Mouse (Mus musculus): ENCODE results near the gene Nppb. TPM values are rescaled to one million over a fixed set of nuclear protein-coding genes. Genes with fewer than 3 reads are reported as not detected.

Nppb gene
- total RNA-seq, 2 experiments from 2014 or later = not detected

DNA sequence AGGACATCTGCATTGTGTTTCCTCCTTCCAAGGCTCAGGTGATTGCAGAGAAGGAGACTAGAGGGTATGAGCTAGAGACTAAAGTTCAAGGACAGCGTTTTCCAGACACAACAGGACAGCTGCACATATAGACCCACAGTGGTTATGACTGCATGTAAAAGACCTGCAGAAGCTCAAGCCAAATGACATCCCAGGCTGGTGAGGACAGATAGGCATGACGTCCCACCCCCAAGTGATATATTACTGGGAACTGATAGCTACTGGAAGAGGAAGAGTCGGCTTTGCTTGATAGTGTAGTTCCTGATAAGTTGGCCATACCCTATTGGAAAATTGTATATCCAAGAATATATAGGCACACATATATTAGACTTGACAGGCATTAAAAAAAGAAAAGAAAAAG lies 9.4 kb upstream of the Nppb start:
- ATAC-seq (ENCODE audit: poor library complexity, severe bottlenecking) = no peak

GRCm38 (mm10) chr4:147977726-147978125 lies 7.9 kb upstream of the Nppb start:
- no peak for ATAC-seq (ENCODE audit: poor library complexity, severe bottlenecking)

DNA sequence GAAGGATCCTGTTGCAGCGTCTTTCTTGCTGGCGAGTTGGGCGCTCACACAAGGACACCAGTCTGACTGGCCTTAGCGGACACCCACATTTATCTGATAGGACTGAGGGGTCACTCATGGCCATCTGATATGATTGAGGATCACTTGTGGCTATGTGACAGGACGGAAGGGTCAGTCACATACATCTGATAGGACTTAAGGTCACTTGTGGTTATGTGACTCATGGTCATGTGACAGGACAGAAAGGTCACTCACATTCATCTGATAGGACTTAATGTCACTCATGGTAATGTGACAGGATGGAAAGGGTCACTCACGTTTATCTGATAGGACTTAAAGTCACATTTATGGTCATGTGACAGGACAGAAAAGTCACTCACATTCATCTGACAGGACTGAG lies 7.2 kb upstream of the Nppb start:
- no peak for ATAC-seq (ENCODE audit: poor library complexity, severe bottlenecking)

DNA sequence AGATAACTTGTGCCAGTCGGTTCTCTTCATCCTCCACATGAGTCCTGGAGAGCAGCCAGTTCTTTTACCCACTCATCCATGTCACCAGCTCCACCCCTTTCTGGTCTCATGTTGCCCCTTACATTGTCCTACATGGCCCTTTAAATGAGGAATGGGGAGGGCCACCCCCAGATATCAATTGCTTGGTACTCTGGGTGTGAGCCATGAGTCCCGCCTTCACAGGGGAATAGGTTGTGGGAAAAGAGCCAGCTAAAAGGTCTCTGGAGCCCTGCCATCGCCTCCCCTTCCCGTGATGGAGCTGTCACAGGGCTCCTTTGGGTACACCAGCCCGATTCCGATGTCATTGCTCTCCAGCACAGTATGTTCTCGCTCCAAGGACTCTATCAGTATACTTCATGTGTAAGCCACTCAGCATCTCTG lies 6.1 kb upstream of the Nppb start:
- no peak for ATAC-seq (ENCODE audit: poor library complexity, severe bottlenecking)

DNA sequence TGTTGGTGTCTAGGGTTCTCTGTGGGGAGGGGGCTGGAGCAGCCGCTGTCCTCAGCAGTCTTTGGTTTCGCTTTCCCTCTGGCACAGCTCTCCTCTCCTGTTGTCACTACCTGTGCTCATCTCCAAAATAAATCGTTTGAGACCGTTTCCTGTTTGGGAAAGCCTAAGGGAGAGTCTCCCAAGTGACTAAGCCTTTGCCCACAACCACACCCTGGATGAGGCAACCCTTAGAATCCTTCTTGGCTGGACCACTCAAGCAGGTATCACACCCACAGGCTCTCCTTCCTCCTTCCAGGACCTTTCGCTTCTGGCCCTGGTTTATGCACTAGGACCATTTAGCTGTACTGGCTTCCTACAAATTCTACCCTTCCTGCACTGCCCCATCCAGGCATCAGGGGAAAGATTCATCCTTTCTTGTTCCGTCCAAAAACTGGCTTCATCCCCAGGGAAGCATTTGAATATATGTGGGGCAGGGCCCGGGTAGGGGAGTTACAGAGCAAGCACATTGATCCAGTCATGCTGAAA lies 8.0 kb downstream of the Nppb start:
- ATAC-seq (ENCODE audit: poor library complexity, severe bottlenecking) = no peak

GRCm38 (mm10) chr4:147995311-147995710 lies 9.7 kb downstream of the Nppb start:
- ATAC-seq (ENCODE audit: poor library complexity, severe bottlenecking) = no peak

DNA sequence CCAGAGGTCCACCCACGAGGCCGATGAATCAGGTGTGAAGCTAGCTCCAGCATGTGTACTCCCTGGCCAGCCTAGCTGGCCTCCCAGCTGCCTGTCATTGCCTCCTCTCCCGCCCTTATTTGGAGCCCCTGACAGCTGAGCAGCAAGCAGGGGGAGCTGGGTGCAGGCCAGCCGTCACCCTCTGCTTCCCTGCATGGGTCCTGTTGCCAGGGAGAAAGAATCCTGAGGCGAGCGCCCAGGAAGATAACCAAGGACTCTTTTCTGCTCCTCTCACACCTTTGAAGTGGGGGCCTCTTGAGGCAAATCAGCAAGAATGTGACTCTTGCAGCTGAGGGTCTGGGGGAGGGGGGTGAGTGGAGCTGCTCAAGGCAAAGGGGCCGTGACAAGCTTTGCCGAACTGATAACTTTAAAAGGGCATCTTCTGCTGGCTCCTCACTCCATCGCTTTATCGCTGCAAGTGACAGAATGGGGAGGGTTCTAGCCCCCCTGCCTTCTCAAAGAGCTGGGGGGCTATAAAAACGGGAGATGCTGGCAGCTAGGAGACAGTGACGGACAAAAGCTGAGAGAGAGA lies 14.7 kb downstream of the Nppb start, which contains the start of gene Nppa:
Nppa (plus strand) TSS at position 521 of the 571 bp plus-strand sequence.
- no peak for ATAC-seq (ENCODE audit: poor library complexity, severe bottlenecking)

DNA sequence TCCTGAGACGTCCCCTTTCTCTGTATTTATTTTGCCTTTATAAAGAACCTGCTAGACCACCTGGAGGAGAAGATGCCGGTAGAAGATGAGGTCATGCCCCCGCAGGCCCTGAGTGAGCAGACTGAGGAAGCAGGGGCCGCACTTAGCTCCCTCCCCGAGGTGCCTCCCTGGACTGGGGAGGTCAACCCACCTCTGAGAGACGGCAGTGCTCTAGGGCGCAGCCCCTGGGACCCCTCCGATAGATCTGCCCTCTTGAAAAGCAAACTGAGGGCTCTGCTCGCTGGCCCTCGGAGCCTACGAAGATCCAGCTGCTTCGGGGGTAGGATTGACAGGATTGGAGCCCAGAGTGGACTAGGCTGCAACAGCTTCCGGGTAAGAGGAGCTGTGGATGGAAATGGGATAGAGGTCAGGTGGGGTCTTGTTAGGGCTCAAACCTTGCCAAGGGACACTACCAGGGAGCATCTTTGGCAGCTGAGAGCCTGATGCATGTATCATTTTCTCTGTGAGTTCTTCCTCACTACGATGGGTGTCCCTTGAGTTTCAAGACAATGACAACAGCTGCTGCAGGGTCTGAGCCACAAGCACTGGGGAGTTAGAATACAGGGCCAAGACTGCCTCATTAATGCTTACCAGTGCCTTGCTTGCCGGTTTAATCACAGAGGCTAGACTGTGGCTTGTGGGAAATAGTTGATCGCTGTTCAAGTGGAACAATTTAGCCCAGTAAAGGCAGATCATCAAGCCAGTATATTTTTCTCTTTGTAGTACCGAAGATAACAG lies 15.6 kb downstream of the Nppb start:
- no peak for ATAC-seq (ENCODE audit: poor library complexity, severe bottlenecking)

DNA sequence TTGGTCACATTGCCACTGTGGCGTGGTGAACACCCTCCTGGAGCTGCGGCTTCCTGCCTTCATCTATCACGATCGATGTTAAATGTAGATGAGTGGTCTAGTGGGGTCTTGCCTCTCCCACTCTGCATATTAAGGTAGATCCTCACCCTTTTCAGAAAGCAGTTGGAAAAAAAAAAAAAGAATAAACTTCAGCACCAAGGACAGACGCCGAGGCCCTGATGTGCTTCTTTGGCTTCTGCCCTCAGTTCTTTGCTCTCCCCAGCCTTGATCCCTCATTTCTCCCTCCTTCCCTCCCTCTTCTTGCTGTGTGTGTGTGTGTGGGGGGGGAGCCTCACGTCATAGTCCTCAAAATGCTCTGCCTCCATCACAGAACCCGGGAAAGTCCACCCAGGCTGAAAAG lies 16.3 kb downstream of the Nppb start:
- ATAC-seq (ENCODE audit: poor library complexity, severe bottlenecking) = no peak

- ATAC-seq (ENCODE audit: poor library complexity, severe bottlenecking) = no peak
Measured at GRCm38 (mm10) chr4:148004361-148004760, 18.8 kb downstream of the Nppb start.

DNA sequence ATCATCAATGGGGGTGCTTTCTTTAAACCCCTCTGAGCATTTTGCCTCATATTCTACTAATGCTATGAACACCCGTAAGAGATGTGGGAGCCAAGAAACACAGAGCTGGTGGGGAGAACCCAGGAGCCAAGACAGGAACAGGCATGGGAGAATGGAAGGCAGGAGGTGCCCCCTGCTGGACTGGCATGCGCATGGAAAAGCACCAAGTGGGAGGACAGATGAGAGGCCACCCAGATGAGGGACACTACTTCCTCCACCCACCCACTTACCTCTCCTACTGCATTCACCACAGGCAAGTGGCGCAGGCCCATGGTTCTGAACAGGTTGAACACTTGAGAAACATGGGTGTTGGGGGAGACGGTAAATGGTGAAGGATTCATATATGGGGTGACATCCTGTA lies 22.8 kb downstream of the Nppb start:
- 0 out of 2 replicates have a peak, but pooled peaks have one; percentile 50 for ATAC-seq (ENCODE audit: poor library complexity, severe bottlenecking)

- no peak for ATAC-seq (ENCODE audit: poor library complexity, severe bottlenecking)
Measured at GRCm38 (mm10) chr4:148009641-148010040, 24.1 kb downstream of the Nppb start.

GRCm38 (mm10) chr4:148011332-148011731 lies 25.7 kb downstream of the Nppb start:
- no peak for ATAC-seq (ENCODE audit: poor library complexity, severe bottlenecking)

DNA sequence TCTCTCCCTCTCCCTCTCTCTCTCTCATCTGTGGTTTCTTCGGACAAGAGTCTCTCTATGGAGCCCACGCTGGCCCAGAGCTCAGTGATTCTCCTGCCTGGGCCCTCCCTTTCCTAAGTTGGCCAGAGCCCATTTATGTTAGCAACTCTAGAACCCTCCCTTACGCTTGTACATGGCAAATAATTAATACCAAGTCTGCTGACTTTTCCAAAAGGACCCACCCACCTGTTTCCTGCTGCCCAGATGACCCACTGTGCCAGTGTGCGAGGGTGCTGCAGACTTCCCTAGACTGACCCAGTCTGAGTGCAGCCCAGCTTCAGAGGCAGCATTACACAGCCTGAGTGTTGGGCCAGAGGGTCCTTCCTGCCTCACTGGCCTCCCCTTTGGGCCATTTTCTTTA lies 26.6 kb downstream of the Nppb start:
- ATAC-seq (ENCODE audit: poor library complexity, severe bottlenecking) = no peak

- no peak; the same call in 1 of the 2 replicates for ATAC-seq (ENCODE audit: poor library complexity, severe bottlenecking)
Measured at GRCm38 (mm10) chr4:148015418-148015817, 29.8 kb downstream of the Nppb start.

DNA sequence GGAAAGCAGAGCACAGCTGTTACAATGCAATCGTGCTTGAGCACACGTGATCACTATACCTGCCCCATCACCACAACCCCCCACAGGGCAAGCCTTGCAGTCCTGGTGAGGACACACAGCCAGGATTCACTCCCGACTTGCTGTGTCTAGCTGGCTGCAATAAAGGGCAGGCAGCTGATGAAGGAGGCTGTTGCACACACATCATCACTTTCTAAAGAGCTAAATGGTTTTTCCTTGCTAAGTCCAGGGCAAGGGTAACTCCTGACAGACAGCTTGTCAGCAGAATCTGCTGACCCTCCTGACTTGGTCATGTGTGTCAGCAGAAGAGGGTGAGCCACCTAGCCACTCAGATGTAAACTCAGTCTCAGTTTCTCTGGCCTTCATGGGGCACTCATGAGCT lies 31.4 kb downstream of the Nppb start:
- no peak for ATAC-seq (ENCODE audit: poor library complexity, severe bottlenecking)

DNA sequence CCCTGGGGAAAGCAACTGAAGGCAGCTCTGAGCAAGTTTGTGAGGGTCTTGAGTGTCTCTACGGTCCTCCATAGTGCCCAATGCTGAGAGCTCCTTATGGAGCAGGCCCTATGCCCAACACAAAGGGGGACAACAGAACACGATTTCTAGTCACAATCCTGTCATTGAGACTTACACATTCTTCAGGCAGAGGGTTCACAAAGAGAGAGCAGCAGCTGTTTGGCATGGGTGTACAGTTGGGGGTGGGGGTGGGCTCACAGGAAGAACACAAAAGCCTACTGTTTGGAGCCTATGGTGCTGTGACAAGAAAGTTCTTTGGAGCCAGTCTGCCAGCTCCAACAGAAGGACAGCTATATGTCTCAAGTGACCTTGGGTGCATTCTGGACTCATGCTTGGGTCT lies 32.8 kb downstream of the Nppb start:
- ATAC-seq (ENCODE audit: poor library complexity, severe bottlenecking) = no peak

DNA sequence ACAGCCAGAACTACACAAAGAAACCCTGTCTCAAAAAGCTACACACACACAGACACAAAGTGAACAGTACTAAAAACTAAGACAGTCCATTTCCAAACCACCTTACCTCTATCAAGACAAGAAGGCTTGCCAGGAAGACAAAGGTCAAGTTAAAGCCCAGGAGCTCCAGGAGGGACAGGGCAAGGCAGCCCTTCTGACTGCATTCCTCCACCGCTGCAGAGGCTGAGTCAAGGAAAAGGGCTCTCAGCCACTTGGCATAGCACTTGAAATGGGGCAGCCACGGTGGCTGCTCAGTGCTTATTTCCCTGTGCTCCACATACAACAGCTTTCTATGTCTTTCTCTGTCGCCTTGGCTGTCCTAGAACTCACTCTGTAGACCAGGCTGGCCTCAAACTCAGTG lies 38.4 kb downstream of the Nppb start:
- ATAC-seq (ENCODE audit: poor library complexity, severe bottlenecking) = no peak

GRCm38 (mm10) chr4:148029297-148029696 lies 43.7 kb downstream of the Nppb start:
- no peak for ATAC-seq (ENCODE audit: poor library complexity, severe bottlenecking)

- no peak for ATAC-seq (ENCODE audit: poor library complexity, severe bottlenecking)
Measured at GRCm38 (mm10) chr4:148030506-148030905, 44.9 kb downstream of the Nppb start.

- peak; percentile 31 for ATAC-seq (ENCODE audit: poor library complexity, severe bottlenecking)
Measured at GRCm38 (mm10) chr4:148033858-148034410, 48.3 kb downstream of the Nppb start.

DNA sequence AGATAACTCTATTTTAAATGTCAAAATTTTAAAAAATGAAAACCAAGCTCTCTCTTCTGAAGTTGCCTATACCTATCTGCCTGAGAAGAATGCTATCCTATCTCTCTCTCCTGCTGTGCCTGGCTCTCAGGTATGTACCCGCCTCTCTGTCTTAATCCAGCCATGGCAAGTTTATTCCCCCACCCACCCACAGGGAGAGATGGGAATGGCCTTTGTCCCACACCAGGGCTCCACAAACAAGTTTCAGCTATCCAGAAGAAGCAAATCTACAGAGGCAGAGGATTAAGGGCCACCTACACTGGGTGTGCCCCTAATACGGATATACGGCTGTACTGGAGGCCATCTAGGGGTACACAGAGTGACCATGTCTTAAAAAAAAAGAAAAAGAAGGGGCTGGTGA lies 49.9 kb downstream of the Nppb start:
- ATAC-seq (ENCODE audit: poor library complexity, severe bottlenecking) = no peak
